Mouse (Mus musculus) Muller cell, postnatal 12 days (primary cell): ENCODE measurements around the gene Anapc1.

ENCODE experiments used
- DNase-seq: peaks from one replicate; pipeline ENCODE4 v3.0.0-alpha.2; 2015; ENCODE audit errors: inconsistent ontology term

The Anapc1 gene

DNA sequence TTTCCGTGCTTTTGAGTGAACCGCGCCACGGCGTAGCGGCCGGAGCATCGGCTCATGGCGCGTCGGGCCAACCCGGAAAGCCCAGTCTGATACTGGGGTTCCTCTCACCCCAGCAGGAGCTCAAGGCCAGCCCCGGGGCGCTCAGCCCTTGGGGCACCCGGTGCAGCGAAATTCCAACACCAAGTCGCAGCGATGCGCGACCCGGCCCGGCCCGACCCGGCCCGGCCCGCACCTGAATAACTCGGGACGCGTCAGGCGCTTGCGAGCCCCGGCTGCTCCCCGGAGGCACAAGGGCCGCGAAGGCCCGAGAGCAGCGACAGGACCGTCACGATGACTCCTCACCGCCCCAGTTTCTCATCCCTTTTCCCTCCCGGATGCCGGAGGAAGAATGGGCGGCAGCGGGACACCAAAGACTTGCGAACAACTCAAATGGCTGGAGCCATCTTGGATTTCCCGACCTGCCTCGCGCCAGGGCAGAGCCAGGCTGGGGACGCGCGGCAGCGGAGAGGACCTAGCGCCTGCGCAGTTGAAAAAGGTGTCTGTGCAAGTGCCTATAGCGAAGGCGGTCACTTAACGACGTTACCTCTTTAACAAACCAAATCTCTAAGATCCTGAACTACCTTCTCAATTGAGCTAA lies at the start of gene Anapc1:
Gene Anapc1 (minus strand): TSS at position 471 of the 637 bp plus-strand sequence.
- peak; percentile 88 for DNase-seq

DNA sequence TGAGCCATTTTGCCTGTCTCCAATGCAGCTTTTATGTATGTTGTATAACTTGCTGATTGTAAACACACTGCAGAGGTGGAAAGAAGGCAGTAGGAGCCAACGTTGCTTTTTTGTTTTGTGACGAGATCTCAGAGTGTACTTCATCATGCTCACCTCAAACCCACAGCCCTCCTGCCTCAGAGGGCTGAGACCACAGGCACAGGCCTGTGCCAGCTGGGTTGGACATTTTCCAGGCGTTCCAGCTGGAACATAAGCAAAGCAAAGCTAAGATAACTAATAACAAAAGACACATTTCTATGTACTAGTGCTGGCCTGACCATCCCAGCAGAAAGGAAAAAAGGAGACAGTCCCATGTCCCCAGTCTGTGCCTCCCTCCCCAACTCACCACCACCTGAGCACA lies 47.9 kb upstream of the Anapc1 start:
- peak; percentile 31 for DNase-seq

DNA sequence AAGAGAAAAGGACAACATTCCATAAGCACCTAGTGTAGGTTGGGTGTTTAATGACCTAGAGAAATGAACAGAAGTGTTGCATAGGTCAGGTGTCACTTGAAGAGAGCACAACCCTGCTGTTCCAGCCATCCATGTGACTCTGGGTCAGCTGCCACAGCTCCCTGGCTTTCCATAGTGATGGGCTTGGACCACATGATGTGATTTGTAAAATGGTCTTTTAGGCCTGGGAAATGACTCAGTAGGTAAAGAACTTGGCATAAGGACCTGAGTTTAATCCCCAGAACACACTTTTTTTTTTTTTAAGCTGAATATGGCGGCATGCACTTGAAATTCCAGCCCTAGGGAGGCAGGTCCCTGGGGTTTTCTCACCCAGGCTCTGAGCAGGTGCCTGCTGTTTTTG lies 44.8 kb upstream of the Anapc1 start:
- DNase-seq = peak; percentile 64

DNA sequence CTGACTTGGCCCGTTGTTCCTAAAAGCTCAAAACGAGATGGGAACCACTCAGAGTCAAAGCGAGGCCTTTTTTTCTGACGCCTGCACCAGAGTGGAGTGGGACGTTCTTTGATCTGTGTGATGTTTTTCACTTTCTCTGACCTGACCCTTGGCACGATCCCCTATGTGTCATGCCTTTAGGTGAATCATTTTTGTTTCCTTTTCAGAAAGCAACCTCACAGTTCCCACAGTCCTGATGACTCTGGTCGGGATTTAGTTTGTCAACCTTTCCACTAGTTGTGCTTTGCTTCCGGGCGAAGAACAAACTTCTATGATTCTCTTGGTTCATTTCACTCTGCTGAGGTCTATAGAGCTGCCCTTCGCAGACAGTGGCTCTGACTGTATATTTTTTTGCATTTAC lies 44.3 kb upstream of the Anapc1 start:
- peak; percentile 41 for DNase-seq

DNA sequence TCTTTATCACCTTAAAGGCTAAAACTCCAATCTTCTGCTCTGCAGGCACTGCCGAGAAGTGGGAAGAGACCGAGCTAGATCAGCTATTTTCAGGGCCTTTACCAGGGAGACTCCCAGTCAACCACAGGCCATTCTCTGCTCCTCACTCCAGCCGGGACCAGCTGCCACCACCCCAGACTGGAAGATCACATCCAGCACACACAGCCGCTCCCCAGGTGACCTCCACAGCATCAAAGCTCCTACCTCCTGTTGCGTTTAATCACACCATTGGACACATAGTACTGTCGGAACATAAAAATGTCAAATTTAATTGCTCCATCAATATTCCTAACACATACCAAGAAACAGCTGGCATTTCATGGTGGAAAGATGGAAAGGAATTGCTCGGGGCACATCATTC lies 42.0 kb upstream of the Anapc1 start:
- DNase-seq = no peak

DNA sequence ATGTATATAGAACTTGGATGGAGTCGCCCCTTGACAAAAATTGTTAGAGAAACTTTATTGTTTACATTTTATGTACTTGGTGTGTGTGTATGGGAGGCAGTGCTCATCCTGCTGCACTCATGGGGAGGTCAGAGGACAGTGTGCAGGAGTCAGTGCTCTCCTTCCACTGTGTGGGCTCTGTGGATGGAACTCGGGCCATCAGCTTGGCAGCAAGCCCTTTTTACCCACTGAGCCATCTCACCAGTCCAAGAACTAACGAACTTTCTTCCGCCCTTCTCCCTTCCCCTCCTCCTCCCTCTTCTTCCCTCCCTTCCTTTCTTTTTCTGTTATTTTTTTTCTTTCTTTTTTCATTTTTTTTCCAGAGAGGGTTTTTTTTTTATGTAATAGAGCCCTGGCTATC lies 40.9 kb upstream of the Anapc1 start:
- no peak for DNase-seq

DNA sequence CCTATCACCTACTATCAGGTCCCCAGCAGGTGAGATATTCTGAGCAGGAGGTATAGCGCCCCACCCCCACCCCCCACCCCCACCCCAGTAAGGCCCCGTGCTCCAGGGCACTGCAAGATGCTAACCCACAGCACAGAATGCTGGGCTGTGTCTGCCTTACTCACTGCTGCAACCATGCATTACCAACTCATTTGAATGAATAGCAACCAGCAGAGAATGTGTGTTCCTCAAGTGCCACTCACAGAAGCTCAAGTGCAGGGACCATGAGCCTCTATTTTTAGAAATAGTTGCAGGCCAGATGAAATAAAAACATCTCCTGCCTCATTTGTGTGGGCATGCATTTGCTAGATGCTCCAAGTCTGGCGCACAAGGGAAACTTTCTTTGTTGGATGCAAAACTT lies 40.4 kb upstream of the Anapc1 start:
- no peak for DNase-seq

DNA sequence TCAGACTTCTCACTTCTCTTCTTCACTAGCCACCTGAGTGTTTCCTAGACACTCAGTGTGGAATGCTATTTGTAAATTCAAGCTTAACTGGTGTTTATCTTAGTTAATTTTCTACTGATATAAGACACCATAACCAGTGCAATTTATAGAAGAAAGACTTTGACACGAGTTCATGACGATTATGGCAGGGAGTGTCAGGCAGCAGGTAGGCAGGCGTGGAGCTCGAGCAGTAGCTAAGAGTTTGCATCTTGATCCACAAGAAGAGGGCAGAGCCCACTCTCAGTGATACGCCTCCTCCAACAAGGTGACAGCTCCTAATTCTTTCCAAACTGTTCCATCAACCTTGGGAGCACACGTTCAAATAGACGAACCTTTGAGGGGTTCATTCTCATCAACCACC lies 39.4 kb upstream of the Anapc1 start:
- no peak for DNase-seq

DNA sequence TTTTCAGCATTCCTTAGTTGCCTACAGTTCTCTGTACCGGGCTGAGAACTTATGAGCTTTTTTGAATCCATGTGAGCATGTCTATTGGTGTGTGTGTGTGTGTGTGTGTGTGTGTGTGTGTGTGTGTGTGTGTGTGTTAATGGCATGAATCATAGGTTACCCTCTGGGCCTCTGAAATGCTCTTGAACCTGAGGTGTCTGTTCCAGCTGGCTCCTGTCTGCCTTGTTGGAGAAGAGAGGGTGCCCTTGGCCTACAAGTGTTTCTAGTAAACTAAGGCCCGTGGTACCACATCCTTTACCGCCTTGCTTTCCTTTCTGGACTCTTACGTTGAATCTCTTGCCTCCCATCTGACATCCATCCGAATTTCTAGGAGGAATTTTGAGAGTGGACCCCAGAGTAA lies 38.9 kb upstream of the Anapc1 start:
- DNase-seq = no peak

DNA sequence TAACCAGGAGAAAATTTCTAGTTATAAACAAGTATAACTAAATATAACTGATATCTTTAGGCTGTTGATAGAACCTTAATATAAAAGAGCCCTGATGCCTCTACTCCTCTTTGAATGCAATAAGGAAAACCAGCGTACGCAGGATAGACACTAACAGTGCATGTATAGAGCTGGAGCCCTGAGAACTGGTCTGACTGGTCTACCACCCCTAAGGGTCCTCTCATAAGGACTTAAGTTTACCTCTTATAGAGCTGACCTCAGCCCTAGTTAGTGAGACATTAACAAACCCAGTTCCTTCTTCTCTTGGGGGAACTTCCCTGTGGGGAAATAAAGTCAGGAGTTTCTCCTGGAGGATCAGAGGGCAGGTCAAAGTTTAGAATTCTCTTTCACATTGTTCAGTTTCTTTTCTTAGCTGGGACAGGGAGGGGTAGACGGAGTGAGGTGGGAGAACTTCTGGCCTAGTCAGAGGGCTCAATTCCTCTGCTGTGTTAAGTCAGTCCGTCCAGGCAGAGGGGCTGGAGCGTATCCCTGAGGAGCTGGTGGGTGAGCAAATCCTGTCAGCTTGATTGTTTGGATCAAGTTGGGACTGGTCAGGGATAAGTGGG lies 35.0 kb upstream of the Anapc1 start:
- no peak for DNase-seq

DNA sequence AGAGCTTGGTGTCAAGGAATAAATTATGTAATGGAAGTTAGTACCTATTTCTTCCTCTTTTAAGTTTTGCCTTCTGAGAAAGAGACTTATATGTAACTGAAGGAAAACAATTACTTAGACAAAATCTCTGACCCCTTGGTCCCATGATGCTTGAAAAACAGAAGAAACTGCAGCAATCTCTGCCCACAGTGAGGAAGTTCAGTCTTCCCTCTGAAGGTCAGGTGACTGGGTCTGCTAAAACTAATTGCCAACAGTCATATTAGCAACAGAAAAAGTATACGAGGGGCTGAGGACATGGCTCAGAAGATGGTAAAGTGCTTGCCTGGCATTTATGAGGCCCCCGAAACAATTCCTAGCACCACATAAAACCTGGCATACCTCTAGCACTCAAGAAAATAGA lies 32.2 kb upstream of the Anapc1 start:
- no peak for DNase-seq

DNA sequence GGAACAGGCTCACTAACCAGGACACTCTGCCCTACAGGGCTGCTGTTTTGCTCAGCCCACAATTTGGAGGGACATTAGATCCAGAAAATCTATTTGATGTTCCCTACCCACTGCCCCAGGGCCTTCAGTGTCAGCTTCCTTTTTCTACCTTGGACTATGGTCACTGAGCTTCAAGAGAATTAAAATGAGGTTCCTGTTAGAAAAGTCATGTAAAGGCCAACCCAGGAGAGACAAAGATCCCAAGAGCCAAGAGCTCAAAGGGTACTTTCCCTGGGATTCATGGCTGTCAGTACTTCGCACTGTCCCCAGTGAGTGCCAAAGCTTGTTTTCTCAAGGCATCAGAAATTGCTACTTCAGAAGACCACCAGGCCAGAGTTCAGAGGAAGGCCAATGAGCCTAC lies 28.8 kb upstream of the Anapc1 start:
- DNase-seq = no peak

DNA sequence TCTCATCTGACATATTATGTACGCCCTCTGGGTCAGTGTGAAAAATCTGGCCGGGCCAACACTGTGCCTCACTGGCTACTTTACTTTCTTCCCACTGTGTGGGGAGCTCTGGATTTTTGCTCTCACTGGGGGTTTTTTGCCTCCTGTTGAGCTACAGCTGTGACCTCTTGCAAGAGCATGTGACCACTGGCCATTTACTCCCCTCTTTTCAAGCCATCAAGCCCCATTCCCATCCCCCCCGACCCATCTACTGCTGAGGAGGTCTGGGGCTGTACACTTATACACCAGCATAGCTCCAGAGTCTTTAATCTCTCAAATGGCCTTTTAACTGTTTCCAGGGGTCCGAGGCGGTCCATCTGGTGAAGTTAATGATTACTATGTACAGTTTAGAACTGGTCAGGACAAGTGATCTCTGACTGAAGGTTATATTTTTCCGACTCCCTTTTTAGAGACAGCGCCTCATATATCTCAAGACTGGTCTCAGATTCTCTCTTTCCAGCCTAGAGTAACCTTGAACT lies 27.6 kb upstream of the Anapc1 start:
- no peak for DNase-seq

DNA sequence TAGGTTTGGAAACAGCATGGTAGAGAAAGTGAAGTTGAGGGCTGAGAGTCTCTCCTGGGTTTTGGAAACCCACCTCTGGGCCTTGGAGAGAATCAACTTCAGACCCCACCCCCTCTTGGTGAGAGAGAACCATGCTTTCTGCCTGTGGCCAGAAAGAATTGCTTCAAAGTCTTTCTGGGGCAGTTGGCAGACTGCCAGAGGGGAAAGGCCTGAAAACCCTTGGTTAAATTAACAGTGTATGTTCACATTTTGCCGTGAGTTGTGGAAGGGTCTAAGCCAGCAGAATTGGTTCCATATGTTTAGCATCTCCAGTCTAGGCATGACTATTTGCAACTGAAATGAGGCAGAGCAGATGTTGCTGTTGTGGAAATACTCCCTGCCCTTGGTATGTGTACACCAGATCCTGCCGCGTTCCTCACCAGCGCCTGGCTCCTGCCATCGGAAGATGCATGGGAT lies 26.4 kb upstream of the Anapc1 start:
- DNase-seq = peak; percentile 51

DNA sequence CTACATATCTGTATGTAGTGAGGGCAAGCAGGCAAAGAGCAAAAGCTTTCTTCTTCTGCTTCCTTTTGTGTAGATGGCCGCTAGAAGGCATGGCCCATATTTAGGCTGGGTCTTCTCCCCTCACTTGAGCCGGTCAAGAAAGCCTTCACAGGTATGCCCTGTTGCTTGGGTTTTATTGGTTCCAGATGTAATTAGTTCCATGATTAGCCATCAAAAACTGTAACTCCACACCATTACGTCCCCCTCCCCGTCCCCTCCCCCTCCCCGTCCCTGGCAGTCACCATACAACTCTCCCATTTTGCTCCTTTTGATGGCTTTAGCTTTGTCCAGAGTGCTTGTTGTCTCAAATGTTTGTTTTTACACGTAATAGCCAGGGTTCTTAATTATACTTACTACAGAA lies 25.7 kb upstream of the Anapc1 start:
- DNase-seq = no peak

DNA sequence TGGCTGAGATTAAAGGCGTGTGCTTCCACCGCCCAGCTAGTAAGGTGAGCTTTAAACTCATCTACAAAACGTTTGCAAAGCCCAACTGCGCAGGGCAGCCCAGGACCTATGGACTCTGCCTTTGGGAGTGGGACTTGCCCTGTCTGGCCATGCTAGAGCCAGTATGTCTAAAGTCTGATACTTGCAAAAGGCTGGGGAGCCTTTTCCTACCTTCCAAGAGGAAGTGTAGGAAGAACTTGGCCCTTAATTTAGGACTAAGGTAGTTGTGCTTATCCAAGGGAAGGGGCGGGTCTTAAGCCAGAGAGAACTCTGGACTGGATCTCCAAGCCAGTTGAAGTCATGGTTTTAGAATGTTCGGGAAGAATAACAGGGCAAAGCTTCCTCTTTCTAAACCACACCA lies 23.4 kb upstream of the Anapc1 start:
- DNase-seq = no peak

DNA sequence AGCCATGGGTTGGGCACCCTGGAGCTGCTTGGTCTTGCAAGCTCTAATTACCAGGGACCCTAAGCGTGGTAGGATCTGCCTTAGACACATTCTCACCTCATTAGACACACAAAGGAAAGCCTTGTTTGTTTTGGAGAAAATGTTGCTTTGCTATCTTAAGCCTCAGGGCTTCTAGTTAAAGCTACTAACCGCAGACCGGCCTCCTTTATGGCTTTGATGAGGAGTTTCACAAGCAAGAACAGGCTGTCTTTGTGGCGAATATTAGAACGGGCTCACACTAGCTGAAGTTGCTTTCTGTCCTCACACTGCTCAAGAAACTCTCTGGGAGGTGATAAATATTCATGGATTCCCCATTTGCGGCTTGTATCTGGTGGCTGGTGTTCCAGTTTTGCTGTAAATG lies 22.1 kb upstream of the Anapc1 start:
- peak; percentile 96 for DNase-seq

DNA sequence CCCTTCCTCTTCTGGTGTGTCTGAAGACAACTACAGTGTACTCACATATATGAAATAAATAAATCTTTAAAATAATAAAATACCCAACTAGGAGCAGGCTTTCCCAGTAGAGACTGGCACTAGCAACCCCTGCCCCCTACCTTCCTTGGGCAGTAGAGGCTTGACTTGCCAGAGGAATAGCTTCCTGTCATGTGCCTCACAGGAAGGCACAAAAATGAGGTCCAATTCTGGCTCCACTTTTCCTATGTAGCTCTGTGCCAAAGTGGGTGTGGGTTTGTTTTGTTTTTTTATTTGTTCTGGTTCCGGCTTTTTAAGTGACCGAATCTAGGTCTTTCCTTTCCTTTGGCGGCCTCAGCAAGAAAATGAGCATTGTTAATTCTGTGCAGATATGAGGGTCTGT lies 17.3 kb upstream of the Anapc1 start:
- no peak for DNase-seq

DNA sequence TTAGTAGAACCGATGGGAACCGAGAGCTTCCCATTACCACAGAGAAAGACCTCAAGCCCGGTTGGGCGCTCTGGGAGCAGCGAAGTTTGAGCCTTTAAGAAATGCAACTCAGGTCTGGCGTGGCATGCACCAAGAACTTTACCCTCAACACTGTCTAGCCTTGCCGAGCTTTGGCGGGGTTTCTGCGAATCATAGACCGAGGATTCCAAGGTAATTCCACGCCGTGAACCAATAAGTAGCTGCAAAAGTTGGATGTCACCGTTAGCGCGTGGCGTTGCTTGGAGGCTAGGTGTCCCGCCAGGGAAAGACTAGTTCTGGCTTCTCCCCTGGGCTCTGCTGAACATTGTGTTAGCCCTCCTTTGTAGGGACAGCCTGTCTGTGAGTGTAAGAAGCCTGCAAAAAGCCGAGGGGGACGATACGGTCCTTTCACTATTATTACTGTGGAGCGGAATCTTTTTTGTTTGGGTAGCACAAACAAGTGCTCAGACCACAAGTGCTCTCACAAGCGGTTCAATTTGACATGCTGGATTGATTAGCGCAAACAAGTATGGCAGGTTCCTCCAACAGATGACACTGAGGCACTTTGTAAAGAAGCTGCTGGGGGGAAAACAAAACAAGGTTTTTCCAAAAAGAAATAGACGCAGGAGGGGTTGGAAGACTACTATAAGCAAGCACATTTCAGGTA lies 12.2 kb upstream of the Anapc1 start:
- peak; percentile 66 for DNase-seq

DNA sequence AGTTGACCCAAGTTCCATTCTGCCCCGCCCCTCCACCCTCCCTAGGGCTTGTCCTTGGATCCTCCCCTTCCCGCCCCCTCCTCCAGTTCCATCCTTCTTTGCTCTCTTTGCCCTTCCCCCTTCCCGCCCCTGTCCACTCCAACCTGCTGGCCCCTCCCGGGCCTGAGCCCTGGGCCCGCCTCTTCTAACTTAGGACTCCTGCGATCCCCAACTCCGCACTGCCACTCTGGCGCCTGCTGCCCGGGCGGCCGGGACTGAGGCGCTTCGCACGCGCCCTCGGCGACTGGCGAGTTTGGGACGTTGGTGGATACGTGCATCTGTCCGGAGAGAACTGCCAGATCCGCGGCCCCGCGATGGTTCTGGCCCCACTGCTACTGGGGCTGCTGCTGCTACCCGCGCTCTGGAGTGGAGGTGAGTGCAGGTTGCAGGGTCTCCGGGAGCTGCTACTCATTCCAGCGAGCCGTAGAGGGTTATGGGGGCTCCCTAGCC lies 11.5 kb upstream of the Anapc1 start, which contains the start of gene Mertk:
Gene Mertk (plus strand): TSS at position 264 of the 489 bp plus-strand sequence.
- DNase-seq = peak; percentile 99

DNA sequence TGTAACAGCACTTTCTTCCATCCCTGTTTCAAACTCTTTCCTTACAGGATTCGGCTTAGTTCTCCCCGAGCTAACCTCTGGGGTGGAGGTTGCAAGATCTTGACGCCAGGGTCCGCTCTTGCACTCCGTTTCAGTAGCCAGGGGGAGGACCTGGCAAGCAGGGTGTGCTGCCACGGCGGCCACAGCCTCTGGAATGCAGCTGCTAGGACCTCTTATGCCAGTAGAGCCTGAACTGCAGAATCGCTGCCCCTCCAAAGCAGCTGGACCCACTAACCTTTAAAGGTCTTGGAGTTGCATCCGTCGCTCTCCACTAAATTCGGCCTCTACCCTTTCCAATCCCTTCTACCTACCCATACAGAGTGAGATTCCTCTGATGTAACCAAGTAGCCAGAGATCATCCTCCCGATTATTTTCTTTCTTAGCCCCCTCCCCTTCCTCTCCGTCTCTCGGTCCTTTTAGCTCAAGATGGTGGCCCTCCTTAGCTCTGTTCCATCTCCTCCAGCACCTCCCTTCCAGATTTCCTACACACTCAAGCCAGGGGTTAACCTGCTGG lies 11.0 kb upstream of the Anapc1 start:
- DNase-seq = peak; percentile 88

DNA sequence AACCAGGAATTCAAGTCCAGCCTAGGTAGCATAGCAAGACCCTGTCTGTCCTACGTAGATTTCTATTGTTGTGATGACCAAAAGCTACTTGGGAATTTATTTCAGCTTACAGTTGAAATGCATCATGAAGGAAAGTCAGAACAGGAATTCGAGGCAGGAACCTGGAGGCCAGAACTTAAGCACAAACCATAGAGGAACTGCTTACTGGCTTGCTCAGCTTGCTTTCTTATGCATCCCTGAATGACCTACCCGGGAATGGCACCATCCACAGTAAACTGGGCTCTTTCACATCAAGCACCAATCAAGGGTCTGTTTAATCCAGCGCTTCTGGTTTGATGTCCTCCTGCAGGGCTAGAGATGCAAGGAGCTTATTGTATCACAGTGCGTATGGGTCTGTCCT lies 10.4 kb upstream of the Anapc1 start:
- DNase-seq = no peak
